Mouse (Mus musculus): ENCODE measurements around the gene Sarnp.

GRCm38 (mm10) chr10:128896807-128897206, 79.7 kb downstream of the Sarnp start:
- TF ChIP-seq CTCF (IDR thresholded peaks at IDR 0.05; ENCODE audit: low read depth) = no peak
- TF ChIP-seq EP300 (IDR thresholded peaks at IDR 0.05; ENCODE audit: low read depth) = no peak
